Mouse (Mus musculus) embryonic facial prominence, embryonic 11.5 days (tissue): ENCODE measurements around the gene Abcd4. TPM values are rescaled to one million over a fixed set of nuclear protein-coding genes. Genes with fewer than 3 reads are reported as not detected.
A peak's percentile ranks its signal among the peaks of the same experiment; 100 is the strongest.

Experiments used
- ATAC-seq: fragments of 200-750 bp; cut with Nextera tagmentation; replicated peaks from 2 replicates; pipeline ENCODE4 v1.8.0; 2017; ENCODE audit warnings: low read depth; ENCODE audit not compliant: insufficient number of reproducible peaks, low FRiP score, low TSS enrichment
- DNase-seq: peaks from one replicate; pipeline ENCODE4 v3.0.0-alpha.2; 2015; ENCODE audit warnings: low spot score
- H3K27ac ChIP-seq: fragments of 300-500 bp; sonication (generic); replicated peaks from 2 replicates; pipeline ENCODE4 v1.5.1; 2014; ENCODE audit warnings: mild to moderate bottlenecking, low read depth, low read length, control low read depth
- H3K27me3 ChIP-seq: fragments of 300-500 bp; sonication (generic); 2 replicates; pipeline ENCODE4 v1.6.1; 2014; ENCODE audit warnings: mild to moderate bottlenecking, low read length, moderate library complexity, mixed read lengths; ENCODE audit not compliant: control insufficient read depth, insufficient read depth
- H3K36me3 ChIP-seq: fragments of 300-500 bp; sonication (generic); replicated peaks from 2 replicates; pipeline ENCODE4 v1.6.1; 2014; ENCODE audit warnings: low read depth, mild to moderate bottlenecking, low read length, moderate library complexity, mixed read lengths; ENCODE audit not compliant: control insufficient read depth, insufficient read depth
- H3K4me1 ChIP-seq: fragments of 300-500 bp; sonication (generic); 2 replicates; pipeline ENCODE4 v1.6.1; 2014; ENCODE audit warnings: low read length, mixed read lengths; ENCODE audit not compliant: control insufficient read depth, insufficient read depth
- H3K4me2 ChIP-seq: fragments of 300-500 bp; sonication (generic); 2 replicates; pipeline ENCODE4 v1.6.1; 2014; ENCODE audit warnings: low read depth, mild to moderate bottlenecking, control low read depth, low read length, moderate library complexity
- H3K4me3 ChIP-seq: fragments of 300-500 bp; sonication (generic); 2 replicates; pipeline ENCODE4 v1.5.1; 2014; ENCODE audit warnings: low read depth, low read length, control low read depth
- H3K9ac ChIP-seq: fragments of 300-500 bp; sonication (generic); replicated peaks from 2 replicates; pipeline ENCODE4 v1.6.1; 2014; ENCODE audit warnings: mild to moderate bottlenecking, control low read depth, low read length
- H3K9me3 ChIP-seq: fragments of 300-500 bp; sonication (generic); replicated peaks from 2 replicates; pipeline ENCODE4 v1.6.1; 2016; ENCODE audit warnings: mild to moderate bottlenecking, low read length, inconsistent platforms, mixed read lengths; ENCODE audit not compliant: control insufficient read depth
- WGBS: fragments of 180-500 bp; shearing (Covaris S2); extraction: QIAGEN DNeasy Blood & Tissue Kit; methylation state at CpG from one replicate; pipeline ENCODE4 v1.1.7; 2014; 5-methylcytosine and 5-hydroxymethylcytosine counted together
- polyA plus RNA-seq: library from polyadenylated mRNA; unstranded; fragments of >200 nt; fragmentation: Nextera tagmentation; extraction: Ambion mirVana; gene quantifications from 2 replicates; pipeline ENCODE4 v1.2.1, GENCODE M21; 2014

The Abcd4 gene
- polyA plus RNA-seq: 6.3 and 6.5 TPM in 2 replicates

DNA sequence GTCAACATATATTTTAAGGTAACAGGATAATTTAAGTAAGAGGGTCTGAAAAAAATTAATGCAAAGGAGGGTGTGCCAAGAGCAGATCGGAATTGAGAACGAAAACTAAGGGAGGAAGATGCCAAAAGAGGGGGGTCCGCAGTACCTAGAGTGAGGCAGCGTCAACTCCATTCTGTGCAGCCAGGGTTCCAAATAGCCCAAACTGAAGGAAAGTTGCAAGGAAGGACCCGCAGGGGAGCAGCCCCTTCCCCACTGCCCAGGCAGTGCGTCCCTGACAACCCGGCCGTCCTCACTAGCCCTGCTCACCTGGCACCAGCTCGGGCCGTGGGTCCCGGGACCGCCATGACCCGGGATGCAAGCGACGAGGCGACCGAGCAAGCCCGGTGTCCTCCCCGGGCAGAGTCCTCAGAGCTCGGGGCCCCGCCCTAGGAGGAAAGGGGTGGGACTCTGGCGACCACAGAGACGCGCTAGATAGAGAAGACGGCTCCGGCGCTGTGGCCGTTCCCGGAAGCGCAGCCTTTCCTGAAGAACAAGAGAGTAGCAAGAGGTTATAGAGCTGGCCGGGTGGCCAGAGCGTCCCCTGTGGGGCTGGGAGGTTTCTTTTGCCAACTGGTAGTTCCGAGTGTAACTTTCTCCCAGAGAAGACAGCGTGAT lies at the start of gene Abcd4:
Abcd4 (minus strand) TSS at position 437 of the 654 bp plus-strand sequence.
- Histone ChIP-seq H3K9me3 (no peaks in the 10 kb centered on the region), H3K27ac (no peak within 1 kb of the TSS), H3K9ac (peak within 1 kb of the TSS; percentile 87), H3K4me3 (peak within 1 kb of the TSS; percentile 68), H3K4me1 (no peaks in the 10 kb centered on the region), H3K4me2 (peak within 1 kb of the TSS; percentile 53), H3K27me3 (no peaks in the 10 kb centered on the region), H3K36me3 (no peaks in the 10 kb centered on the region)
- under 1% methylated on average over 34 of the region's 34 CpGs for WGBS
- DNase-seq: peak; percentile 94
- peak; percentile 98 for ATAC-seq

GRCm38 (mm10) chr12:84653912-84654311 lies 36.7 kb upstream of the Abcd4 start:
- Histone ChIP-seq H3K4me1 (no peaks in the 10 kb centered on the region), H3K4me3 (no peak overlapping the region), H3K27ac (no peak overlapping the region), H3K4me2 (no peak overlapping the region), H3K36me3 (no peaks in the 10 kb centered on the region), H3K27me3 (no peaks in the 10 kb centered on the region), H3K9ac (no peak overlapping the region), H3K9me3 (no peaks in the 10 kb centered on the region)
- peak; percentile 74 for DNase-seq
- no peak for ATAC-seq
- WGBS: 18% methylated on average over 3 of the region's 3 CpGs

- Histone ChIP-seq H3K27ac (no peak overlapping the region), H3K4me1 (no peaks in the 10 kb centered on the region), H3K9ac (no peak overlapping the region), H3K36me3 (no peaks in the 10 kb centered on the region), H3K27me3 (no peaks in the 10 kb centered on the region), H3K4me3 (no peak overlapping the region), H3K4me2 (no peak overlapping the region), H3K9me3 (no peaks in the 10 kb centered on the region)
- 86% methylated on average over 13 of the region's 13 CpGs for WGBS
- DNase-seq (no peak), ATAC-seq (no peak)
Measured at GRCm38 (mm10) chr12:84650234-84650633, 33.0 kb upstream of the Abcd4 start.

- Histone ChIP-seq H3K4me3 (no peak within 1 kb of the TSS), H3K9me3 (no peaks in the 10 kb centered on the region), H3K4me2 (no peak within 1 kb of the TSS), H3K27ac (no peak within 1 kb of the TSS), H3K4me1 (no peaks in the 10 kb centered on the region), H3K36me3 (no peaks in the 10 kb centered on the region), H3K9ac (no peak within 1 kb of the TSS), H3K27me3 (peaks cover 38% of the 10 kb centered on the region)
- DNase-seq (no peak), ATAC-seq (no peak)
- WGBS: 5% methylated on average over 9 of the region's 9 CpGs
Measured at GRCm38 (mm10) chr12:84640654-84641053, 23.4 kb upstream of the Abcd4 start, which contains the start of gene Vrtn. TSS of gene Vrtn (plus strand) at chr12:84641019.

- ATAC-seq: no peak
- Histone ChIP-seq H3K9ac (no peak overlapping the region), H3K4me3 (no peak overlapping the region), H3K36me3 (no peaks in the 10 kb centered on the region), H3K27ac (no peak overlapping the region), H3K4me1 (no peaks in the 10 kb centered on the region), H3K9me3 (no peaks in the 10 kb centered on the region), H3K4me2 (no peak overlapping the region), H3K27me3 (peaks cover 38% of the 10 kb centered on the region)
- 9% methylated on average over 6 of the region's 6 CpGs for WGBS
- DNase-seq: no peak
Measured at GRCm38 (mm10) chr12:84640253-84640652, 23.0 kb upstream of the Abcd4 start.

DNA sequence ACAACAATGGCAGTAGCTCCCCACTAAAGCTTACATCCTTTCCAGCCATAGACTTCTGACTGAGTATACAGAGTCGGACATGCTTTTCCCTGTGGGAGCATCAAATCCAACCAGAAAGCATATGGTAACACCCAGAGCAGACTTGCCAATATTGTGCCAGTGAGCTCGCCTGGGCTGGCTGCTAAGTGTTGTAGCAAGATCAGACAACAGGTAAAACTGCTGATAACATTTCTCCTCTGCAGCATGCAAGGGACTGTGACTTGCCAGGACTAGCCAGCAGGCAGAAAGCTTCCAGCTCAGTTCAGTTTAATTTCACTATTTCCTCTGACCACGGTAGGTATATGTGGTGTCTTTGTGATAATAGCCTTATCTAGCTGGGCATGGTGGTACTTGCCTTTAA lies 14.7 kb upstream of the Abcd4 start:
- DNase-seq (no peak), ATAC-seq (no peak)
- no peaks in the 10 kb centered on the region for H3K4me1 ChIP-seq
- no peak overlapping the region for H3K27ac ChIP-seq
- no peak overlapping the region for H3K4me3 ChIP-seq
- H3K9ac ChIP-seq: no peak overlapping the region
- no peaks in the 10 kb centered on the region for H3K9me3 ChIP-seq
- no peaks in the 10 kb centered on the region for H3K36me3 ChIP-seq
- H3K4me2 ChIP-seq: no peak overlapping the region
- no peaks in the 10 kb centered on the region for H3K27me3 ChIP-seq
- WGBS: 76% methylated on average over 3 of the region's 3 CpGs

GRCm38 (mm10) chr12:84625116-84625515 lies 7.9 kb upstream of the Abcd4 start:
- no peak for ATAC-seq
- no peak overlapping the region for H3K4me2 ChIP-seq

DNA sequence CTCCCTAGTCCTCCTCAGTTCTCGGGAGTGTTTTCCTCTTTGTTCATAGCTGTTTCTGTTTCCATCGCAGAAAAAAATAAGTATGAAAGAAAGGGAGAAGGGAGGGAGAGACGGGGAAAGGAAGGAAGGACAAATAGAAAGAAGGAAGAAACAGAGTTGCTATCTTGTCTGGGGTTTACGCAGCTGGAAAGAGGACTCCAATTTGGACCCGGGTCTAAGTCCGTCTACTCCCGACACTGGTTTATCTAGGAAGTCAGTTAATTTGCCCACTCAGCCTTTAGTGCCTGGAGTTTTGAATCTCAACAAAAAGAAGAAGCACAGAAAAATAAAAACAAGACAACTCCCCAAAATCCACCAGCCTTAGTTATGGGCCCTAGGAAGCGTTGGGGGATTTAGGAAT lies 7.4 kb upstream of the Abcd4 start:
- Histone ChIP-seq H3K27ac (no peak overlapping the region), H3K9ac (no peak overlapping the region), H3K4me2 (no peak overlapping the region), H3K9me3 (no peaks in the 10 kb centered on the region), H3K27me3 (peaks cover 10% of the 10 kb centered on the region), H3K36me3 (no peaks in the 10 kb centered on the region), H3K4me3 (no peak overlapping the region), H3K4me1 (no peaks in the 10 kb centered on the region)
- DNase-seq (no peak), ATAC-seq (no peak)
- 17% methylated on average over 8 of the region's 8 CpGs for WGBS

More at GRCm38 (mm10) chr12:84625116-84625515, 7.9 kb upstream of the Abcd4 start:
- no peak for DNase-seq
- no peaks in the 10 kb centered on the region for H3K4me1 ChIP-seq
- no peaks in the 10 kb centered on the region for H3K9me3 ChIP-seq
- peaks cover 10% of the 10 kb centered on the region for H3K27me3 ChIP-seq
- no peak overlapping the region for H3K27ac ChIP-seq
- no peak overlapping the region for H3K9ac ChIP-seq
- WGBS: 2% methylated on average over 9 of the region's 9 CpGs
- no peak overlapping the region for H3K4me3 ChIP-seq
- H3K36me3 ChIP-seq: no peaks in the 10 kb centered on the region
